Mouse (Mus musculus): ENCODE measurements around the gene Dvl1.

Dvl1 gene

DNA sequence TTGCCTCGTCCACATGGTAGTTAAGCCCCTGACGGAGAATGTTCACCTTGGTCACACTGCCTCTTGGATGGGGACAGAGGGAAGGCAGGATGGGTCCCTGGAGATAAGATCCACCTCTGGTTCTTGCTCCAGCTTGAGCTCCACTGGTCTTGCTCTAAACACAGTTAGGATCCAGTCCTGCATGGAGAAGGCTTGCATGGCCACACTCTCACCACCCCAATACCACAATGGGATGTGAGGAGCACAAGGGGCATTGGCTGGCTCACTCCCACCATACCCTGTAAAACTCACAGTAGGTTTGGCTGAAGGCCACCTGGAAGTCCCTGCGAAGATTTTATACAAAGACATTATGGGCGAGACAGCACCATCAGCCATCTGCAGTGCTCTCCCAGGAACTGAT lies 61.5 kb downstream of the Dvl1 start:
- DNase-seq (ENCODE audit: low spot score) = no peak

Data from layer of hippocampus, adult 11-12 months (tissue).